Mouse (Mus musculus) ES-Bruce4 (cell line): ENCODE measurements around the gene St3gal6.

Experiments
- CTCF ChIP-seq: IDR thresholded peaks from one replicate; pipeline ENCODE4 v1.8.1; 2011; ENCODE audit warnings: low read depth, low read length
- EP300 ChIP-seq: IDR thresholded peaks from 2 replicates; pipeline ENCODE4 v1.6.1; 2011; ENCODE audit warnings: low read depth, low read length; ENCODE audit not compliant: insufficient read depth
- POLR2A ChIP-seq: IDR thresholded peaks from one replicate; pipeline ENCODE4 v1.8.1; 2011; ENCODE audit warnings: low read length; ENCODE audit not compliant: insufficient read depth

DNA sequence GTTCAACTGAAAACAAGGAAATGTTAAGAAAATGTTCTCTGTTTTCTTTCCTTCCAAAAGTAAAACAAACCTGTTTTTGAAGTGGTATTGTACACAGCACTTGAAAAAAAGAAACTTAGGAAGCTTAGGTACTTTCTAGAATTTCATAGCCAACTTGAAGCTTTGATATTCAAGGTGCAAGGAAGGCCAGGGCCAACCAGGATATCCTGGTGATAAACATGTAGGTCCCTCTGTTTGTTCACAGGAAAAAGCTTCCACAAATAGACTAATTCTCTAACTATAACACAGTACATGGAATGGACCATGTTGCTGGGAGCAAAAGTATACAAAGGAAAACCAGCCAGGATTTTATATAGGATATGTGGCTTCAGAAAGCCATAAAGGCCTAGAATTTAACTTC, 27.3 kb downstream of the St3gal6 start:
- TF ChIP-seq EP300 (no peak), CTCF (no peak), POLR2A (no peak)
